ENCODE assay signal across 12 mouse cellular contexts in the genomic region with DNA sequence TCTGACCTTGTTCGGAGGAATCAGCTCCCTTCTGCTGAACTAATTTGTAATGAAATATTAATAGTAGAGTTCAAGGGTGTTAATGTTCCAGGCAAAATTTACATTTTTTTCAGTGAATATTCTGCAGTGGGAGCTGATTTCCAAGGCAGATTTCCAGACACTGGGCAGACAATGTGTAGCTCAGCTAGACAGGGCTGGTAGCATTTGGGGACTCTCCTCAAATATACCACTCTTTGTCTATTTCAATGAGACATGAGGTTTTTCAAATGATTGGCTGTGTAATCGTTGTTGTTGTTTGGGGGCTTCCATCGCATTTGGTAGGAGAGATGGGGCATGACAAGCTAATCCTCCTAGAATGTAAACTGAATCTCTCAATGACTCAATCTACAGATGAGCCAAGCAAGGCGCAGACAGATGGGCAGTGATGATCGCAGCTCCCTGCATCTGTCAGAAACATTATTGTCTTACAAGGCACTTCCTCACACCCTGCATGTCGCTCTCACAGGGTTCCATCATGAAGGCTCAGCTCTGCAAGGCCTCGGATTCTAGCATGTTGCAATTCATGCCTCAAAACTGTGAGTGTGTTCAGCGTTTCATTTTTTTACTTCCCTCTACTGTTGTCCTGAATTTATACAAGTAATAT.
DNase-seq lines count a peak whose midpoint lies in the region; ATAC-seq lines count a peak whose summit lies in the region.
"Had no signal": no experiment of that assay in that cellular context is flagged by ENCODE, and none has a peak within 500 bp of the region (broad histone marks: within the 10 kb centered on the region; RNA-seq: fewer than 3 reads in every experiment).

No protein-coding gene starts in this region.

- 0 out of 2 replicates have a peak, but pooled peaks cover under 1% of the 10 kb centered on the region for H3K9me3 ChIP-seq in midbrain, embryonic 13.5 days
- H3K9me3 ChIP-seq: limb, embryonic 15.5 days had no signal

- H3K4me1 ChIP-seq in midbrain, embryonic 13.5 days (replicated peaks) = peaks cover 11% of the 10 kb centered on the region
- H3K4me1 ChIP-seq: limb, embryonic 15.5 days had no signal

- WGBS in midbrain, embryonic 13.5 days = 48% methylated on average over 8 of the region's 8 CpGs

- H3K36me3 ChIP-seq in midbrain, embryonic 13.5 days = no peaks in the 10 kb centered on the region
- H3K36me3 ChIP-seq: limb, embryonic 15.5 days had no signal

- peak; percentile 37 to 40 for DNase-seq in cerebellum, postnatal 10 days
- DNase-seq in cerebellum, adult 18-20 months = no peak
- peak; percentile 37 to 45 for DNase-seq in layer of hippocampus, adult 18-20 months (ENCODE audit: low spot score in 2 of 2)
- no peak for DNase-seq in layer of hippocampus, postnatal 10 days (ENCODE audit: low spot score in 2 of 2)
- DNase-seq in brain, adult 2 months (ENCODE audit: low read depth, low spot score) = peak; percentile 56
- DNase-seq in kidney, adult 8-10 months = no peak
- DNase-seq: gastrocnemius, adult 2 months had no signal

- peak; percentile 85 for ATAC-seq in midbrain, embryonic 13.5 days
- no peak for ATAC-seq in megakaryocyte progenitor cell, adult 5-6 weeks (replicated peaks; ENCODE audit: poor library complexity)
- ATAC-seq: Patski had no signal

- no peaks in the 10 kb centered on the region for H3K27me3 ChIP-seq in midbrain, embryonic 13.5 days
- H3K27me3 ChIP-seq: limb, embryonic 15.5 days; Patski had no signal

- H3K4me3 ChIP-seq in midbrain, embryonic 13.5 days (replicated peaks) = no peak overlapping the region
- H3K4me3 ChIP-seq: gastrocnemius, adult 2 months; limb, embryonic 15.5 days had no signal

- H3K4me2 ChIP-seq in midbrain, embryonic 13.5 days (replicated peaks) = no peak overlapping the region
- H3K4me2 ChIP-seq: heart, embryonic 11.5 days; limb, embryonic 15.5 days had no signal

- peak overlapping the region; percentile 56 for H3K27ac ChIP-seq in midbrain, embryonic 13.5 days
- H3K27ac ChIP-seq: gastrocnemius, adult 2 months; limb, embryonic 15.5 days had no signal

- no peak overlapping the region for H3K9ac ChIP-seq in midbrain, embryonic 13.5 days (replicated peaks)
- H3K9ac ChIP-seq: limb, embryonic 15.5 days had no signal

Comparison
In these comparisons a context has a peak if more than half of its experiments do, and no peak if none do; other contexts are left out.
1. DNase-seq: peak in cerebellum, postnatal 10 days (2 of 2), layer of hippocampus, adult 18-20 months (2 of 2) and brain, adult 2 months (single experiment); none in cerebellum, adult 18-20 months (0 of 2), layer of hippocampus, postnatal 10 days (0 of 2) and kidney, adult 8-10 months (0 of 2).